Mouse (Mus musculus): ENCODE results near the gene Chmp4b. TPM values are rescaled to one million over a fixed set of nuclear protein-coding genes. Genes with fewer than 3 reads are reported as not detected.

The Chmp4b gene
- total and polyA plus RNA-seq, 2 experiments from 2014 or later, result 20.1 to 80.7 TPM

DNA sequence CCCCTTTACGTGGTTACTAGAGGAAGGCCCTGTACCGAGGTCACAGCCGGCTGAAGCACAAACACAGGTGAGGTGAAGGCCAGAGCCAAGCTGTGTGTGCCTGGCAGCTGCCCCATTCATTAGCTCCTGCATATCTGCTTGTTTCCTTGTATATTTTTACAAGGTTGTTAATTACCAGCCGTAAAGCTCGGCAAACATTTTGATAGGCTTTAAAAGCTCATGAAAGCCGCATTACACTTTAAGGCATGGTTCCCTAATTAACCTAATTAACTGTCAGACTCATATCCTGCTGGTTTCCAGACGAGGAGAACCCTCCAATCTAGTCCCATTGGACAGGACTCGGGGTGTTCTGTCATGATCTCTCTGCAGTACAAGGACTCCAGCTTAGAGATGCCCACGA, 83.5 kb downstream of the Chmp4b start:
- 72% methylated on average over 9 of the region's 9 CpGs for WGBS
- Histone ChIP-seq H3K9me3 (replicated peaks; ENCODE audit: control insufficient read depth, low read length) (no peaks in the 10 kb centered on the region), H3K27me3 (ENCODE audit: control insufficient read depth, insufficient read depth, low read length) (no peaks in the 10 kb centered on the region), H3K4me3 (ENCODE audit: low read depth, low read length) (no peak overlapping the region), H3K27ac (ENCODE audit: low read depth) (no peak overlapping the region), H3K4me2 (ENCODE audit: low read depth, low read length) (no peak overlapping the region), H3K9ac (replicated peaks; ENCODE audit: low read depth, low read length) (no peak overlapping the region), H3K4me1 (ENCODE audit: control insufficient read depth, insufficient read depth) (no peaks in the 10 kb centered on the region), H3K36me3 (replicated peaks; ENCODE audit: control insufficient read depth, insufficient read depth, low read length) (no peaks in the 10 kb centered on the region)
- TF ChIP-seq EP300 (IDR thresholded peaks at IDR 0.05; ENCODE audit: low read depth), result no peak
- no peak for TF ChIP-seq CTCF (IDR thresholded peaks at IDR 0.05; ENCODE audit: low read depth)
- no peak for DNase-seq (ENCODE audit: low spot score)
- no peak for ATAC-seq (ENCODE audit: insufficient read depth, low read depth)

DNA sequence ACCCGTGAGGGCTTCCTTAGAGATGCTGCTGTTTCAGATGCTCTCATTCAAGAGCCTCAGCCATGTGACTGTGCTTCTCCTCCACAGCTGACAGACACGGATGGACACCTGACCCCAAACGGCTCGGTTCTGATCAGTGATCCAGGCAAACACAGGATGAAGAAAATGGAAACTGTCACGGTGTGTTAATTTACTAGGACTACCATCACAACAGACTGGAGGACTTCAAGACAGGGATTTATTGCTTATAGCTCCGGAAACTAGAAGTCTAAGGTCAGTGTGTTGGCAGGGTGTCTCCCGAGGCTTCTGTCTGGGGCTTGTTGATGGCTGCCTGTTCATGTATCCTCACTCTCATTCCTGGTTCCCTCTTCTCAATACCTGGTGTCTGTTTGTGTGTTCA, 83.9 kb downstream of the Chmp4b start:
- 74% methylated on average over 7 of the region's 7 CpGs for WGBS
- no peaks in the 10 kb centered on the region for H3K4me1 ChIP-seq (ENCODE audit: control insufficient read depth, insufficient read depth)
- no peaks in the 10 kb centered on the region for H3K27me3 ChIP-seq (ENCODE audit: control insufficient read depth, insufficient read depth, low read length)
- H3K36me3 ChIP-seq (replicated peaks; ENCODE audit: control insufficient read depth, insufficient read depth, low read length), result no peaks in the 10 kb centered on the region
- no peak overlapping the region for H3K4me2 ChIP-seq (ENCODE audit: low read depth, low read length)
- no peak overlapping the region for H3K4me3 ChIP-seq (ENCODE audit: low read depth, low read length)
- no peak overlapping the region for H3K9ac ChIP-seq (replicated peaks; ENCODE audit: low read depth, low read length)
- ATAC-seq (ENCODE audit: insufficient read depth, low read depth), result no peak
- TF ChIP-seq EP300 (IDR thresholded peaks at IDR 0.05; ENCODE audit: low read depth) (no peak), CTCF (IDR thresholded peaks at IDR 0.05; ENCODE audit: low read depth) (no peak)
- no peak overlapping the region for H3K27ac ChIP-seq (ENCODE audit: low read depth)
- no peak for DNase-seq (ENCODE audit: low spot score)
- no peaks in the 10 kb centered on the region for H3K9me3 ChIP-seq (replicated peaks; ENCODE audit: control insufficient read depth, low read length)

DNA sequence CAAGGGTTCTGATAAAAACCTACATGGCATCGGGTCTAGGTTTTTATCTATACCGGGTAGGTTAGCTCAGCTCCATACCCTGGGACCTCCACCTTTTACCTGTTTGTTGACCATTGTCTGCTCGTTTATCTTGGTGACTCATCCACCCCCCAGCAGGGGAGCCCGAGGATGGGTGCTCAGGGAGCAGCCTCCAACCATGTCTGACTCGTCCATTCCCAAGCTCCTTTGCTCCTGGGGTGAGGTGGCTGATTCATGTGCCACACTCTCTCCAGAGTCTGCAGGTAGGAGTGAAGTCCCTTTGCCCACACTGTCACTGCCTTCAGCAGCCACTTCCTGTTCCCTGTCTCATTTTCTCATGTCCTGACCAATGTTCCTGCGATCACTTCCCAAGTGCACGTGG, 84.5 kb downstream of the Chmp4b start:
- no peak for ATAC-seq (ENCODE audit: insufficient read depth, low read depth)
- no peak for DNase-seq (ENCODE audit: low spot score)
- no peak overlapping the region for H3K4me3 ChIP-seq (ENCODE audit: low read depth, low read length)
- no peak overlapping the region for H3K27ac ChIP-seq (ENCODE audit: low read depth)
- no peaks in the 10 kb centered on the region for H3K27me3 ChIP-seq (ENCODE audit: control insufficient read depth, insufficient read depth, low read length)
- H3K9ac ChIP-seq (replicated peaks; ENCODE audit: low read depth, low read length), result no peak overlapping the region
- H3K4me2 ChIP-seq (ENCODE audit: low read depth, low read length), result no peak overlapping the region
- no peaks in the 10 kb centered on the region for H3K36me3 ChIP-seq (replicated peaks; ENCODE audit: control insufficient read depth, insufficient read depth, low read length)
- TF ChIP-seq EP300 (IDR thresholded peaks at IDR 0.05; ENCODE audit: low read depth) (no peak), CTCF (IDR thresholded peaks at IDR 0.05; ENCODE audit: low read depth) (no peak)
- H3K9me3 ChIP-seq (replicated peaks; ENCODE audit: control insufficient read depth, low read length), result no peaks in the 10 kb centered on the region
- H3K4me1 ChIP-seq (ENCODE audit: control insufficient read depth, insufficient read depth), result no peaks in the 10 kb centered on the region
- 57% methylated on average over 7 of the region's 7 CpGs for WGBS

DNA sequence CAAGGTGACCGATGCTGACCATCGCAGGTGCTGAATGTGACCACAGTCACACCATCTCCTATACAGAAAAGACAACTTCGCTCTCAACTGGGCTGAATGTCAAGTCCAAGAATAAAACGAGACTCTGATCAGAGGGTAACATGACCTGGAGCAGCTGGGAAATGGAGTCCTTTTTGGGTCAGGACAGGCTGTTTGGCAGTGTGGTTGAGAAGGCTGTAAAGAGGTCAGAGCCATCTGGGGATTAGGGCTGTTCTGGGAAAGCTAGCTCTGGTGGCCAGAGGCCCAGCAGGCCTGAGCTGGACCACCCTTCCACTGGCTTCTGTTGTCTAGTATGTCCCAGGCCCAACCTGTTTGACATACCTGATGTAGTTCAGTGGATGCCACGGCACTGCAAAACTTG, 87.1 kb downstream of the Chmp4b start:
- H3K27ac ChIP-seq (ENCODE audit: low read depth), result no peak overlapping the region
- 75% methylated on average over 5 of the region's 5 CpGs for WGBS
- H3K9ac ChIP-seq (replicated peaks; ENCODE audit: low read depth, low read length), result no peak overlapping the region
- no peak for DNase-seq (ENCODE audit: low spot score)
- TF ChIP-seq CTCF (IDR thresholded peaks at IDR 0.05; ENCODE audit: low read depth) (no peak), EP300 (IDR thresholded peaks at IDR 0.05; ENCODE audit: low read depth) (no peak)
- no peaks in the 10 kb centered on the region for H3K27me3 ChIP-seq (ENCODE audit: control insufficient read depth, insufficient read depth, low read length)
- H3K4me2 ChIP-seq (ENCODE audit: low read depth, low read length), result no peak overlapping the region
- H3K36me3 ChIP-seq (replicated peaks; ENCODE audit: control insufficient read depth, insufficient read depth, low read length), result no peaks in the 10 kb centered on the region
- H3K4me1 ChIP-seq (ENCODE audit: control insufficient read depth, insufficient read depth), result no peaks in the 10 kb centered on the region
- no peak overlapping the region for H3K4me3 ChIP-seq (ENCODE audit: low read depth, low read length)
- ATAC-seq (ENCODE audit: insufficient read depth, low read depth), result no peak
- no peaks in the 10 kb centered on the region for H3K9me3 ChIP-seq (replicated peaks; ENCODE audit: control insufficient read depth, low read length)

DNA sequence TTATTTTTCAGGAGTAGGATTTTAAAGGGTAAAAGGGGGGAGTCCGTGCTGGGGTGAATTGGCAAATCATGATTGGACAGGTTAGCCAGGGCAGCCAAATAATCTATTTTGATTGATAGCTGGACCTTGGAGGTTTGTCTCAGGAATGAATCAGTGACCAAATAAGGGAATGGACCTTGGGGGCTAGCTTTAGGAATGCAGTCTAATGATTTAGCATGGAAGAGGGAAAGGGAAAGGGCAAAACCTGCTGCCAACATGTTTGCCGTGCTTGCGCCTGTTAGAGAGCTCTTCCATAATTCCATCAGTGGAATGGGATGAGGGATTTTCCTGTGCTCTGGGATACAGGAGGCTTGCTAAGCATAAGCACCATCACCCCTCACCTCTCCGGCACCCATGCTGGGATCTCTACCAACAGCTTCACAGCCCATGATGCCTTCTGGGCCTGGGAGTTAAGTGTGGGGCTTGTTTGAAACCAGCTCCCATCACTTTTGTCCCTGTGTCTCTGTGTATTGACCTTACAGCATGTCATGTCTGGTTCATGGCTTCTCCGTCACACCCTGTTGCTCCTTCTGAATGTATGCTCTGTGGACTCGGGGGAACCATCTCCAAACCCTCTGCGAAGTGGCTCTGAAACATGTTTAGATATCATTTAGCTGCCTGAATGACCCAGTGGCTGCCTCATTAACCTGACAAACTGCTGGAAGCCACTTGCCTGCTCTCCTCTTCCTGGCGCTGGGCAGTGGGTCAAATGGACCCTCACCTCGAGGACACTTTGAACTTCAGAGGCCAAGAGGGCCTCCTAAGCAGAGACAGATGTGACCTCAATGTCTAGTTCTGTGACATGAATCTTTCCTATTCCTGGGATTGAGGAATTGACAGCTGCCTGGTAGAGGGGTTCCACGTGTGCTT, 91.7 kb downstream of the Chmp4b start:
- H3K36me3 ChIP-seq (replicated peaks; ENCODE audit: control insufficient read depth, insufficient read depth, low read length), result no peaks in the 10 kb centered on the region
- H3K9me3 ChIP-seq (replicated peaks; ENCODE audit: control insufficient read depth, low read length), result no peaks in the 10 kb centered on the region
- no peaks in the 10 kb centered on the region for H3K27me3 ChIP-seq (ENCODE audit: control insufficient read depth, insufficient read depth, low read length)
- no peak for ATAC-seq (ENCODE audit: insufficient read depth, low read depth)
- H3K4me2 ChIP-seq (ENCODE audit: low read depth, low read length), result no peak overlapping the region
- no peaks in the 10 kb centered on the region for H3K4me1 ChIP-seq (ENCODE audit: control insufficient read depth, insufficient read depth)
- no peak overlapping the region for H3K27ac ChIP-seq (ENCODE audit: low read depth)
- WGBS, result 72% methylated on average over 10 of the region's 10 CpGs
- no peak overlapping the region for H3K9ac ChIP-seq (replicated peaks; ENCODE audit: low read depth, low read length)
- DNase-seq (ENCODE audit: low spot score), result no peak
- TF ChIP-seq CTCF (IDR thresholded peaks at IDR 0.05; ENCODE audit: low read depth) (no peak), EP300 (IDR thresholded peaks at IDR 0.05; ENCODE audit: low read depth) (no peak)
- no peak overlapping the region for H3K4me3 ChIP-seq (ENCODE audit: low read depth, low read length)

DNA sequence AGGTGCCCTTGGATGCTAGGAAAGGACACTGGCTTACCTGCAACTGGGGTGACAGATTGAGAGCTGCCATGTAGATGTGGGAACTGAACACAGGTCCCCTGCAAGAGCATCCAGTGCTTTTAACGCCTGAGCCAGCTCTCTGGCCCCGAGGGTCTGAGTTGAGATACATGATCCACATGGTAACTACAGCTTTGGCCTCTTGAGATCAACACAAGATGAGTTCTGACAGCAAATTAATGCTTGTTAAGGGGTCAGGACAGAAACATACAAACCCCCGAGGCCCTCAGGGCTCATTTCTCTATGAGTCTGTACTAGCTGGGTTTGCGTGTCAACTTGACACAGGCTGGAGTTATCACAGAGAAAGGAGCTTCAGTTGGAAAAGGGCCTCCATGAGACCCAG, 92.4 kb downstream of the Chmp4b start:
- no peak for ATAC-seq (ENCODE audit: insufficient read depth, low read depth)
- TF ChIP-seq CTCF (IDR thresholded peaks at IDR 0.05; ENCODE audit: low read depth) (no peak), EP300 (IDR thresholded peaks at IDR 0.05; ENCODE audit: low read depth) (no peak)
- WGBS, result 78% methylated on average over 4 of the region's 4 CpGs

More for the DNA sequence above, 92.4 kb downstream of the Chmp4b start:
- no peaks in the 10 kb centered on the region for H3K9me3 ChIP-seq (replicated peaks; ENCODE audit: control insufficient read depth, low read length)
- no peaks in the 10 kb centered on the region for H3K27me3 ChIP-seq (ENCODE audit: control insufficient read depth, insufficient read depth, low read length)
- H3K9ac ChIP-seq (replicated peaks; ENCODE audit: low read depth, low read length), result no peak overlapping the region
- no peak overlapping the region for H3K27ac ChIP-seq (ENCODE audit: low read depth)
- H3K4me2 ChIP-seq (ENCODE audit: low read depth, low read length), result no peak overlapping the region
- DNase-seq (ENCODE audit: low spot score), result no peak
- no peaks in the 10 kb centered on the region for H3K36me3 ChIP-seq (replicated peaks; ENCODE audit: control insufficient read depth, insufficient read depth, low read length)
- no peak overlapping the region for H3K4me3 ChIP-seq (ENCODE audit: low read depth, low read length)
- H3K4me1 ChIP-seq (ENCODE audit: control insufficient read depth, insufficient read depth), result no peaks in the 10 kb centered on the region

Other genes with a start within 250 kb of the Chmp4b start
- gene Snta1, start 243.6 kb upstream of the Chmp4b start, total RNA-seq (2014; rRNA removed; ENCODE audit: low replicate concordance), result 139 and 158 TPM in 2 replicates
- gene Snta1, start 243.6 kb upstream of the Chmp4b start, polyA plus RNA-seq (2015; fragmentation: Nextera tagmentation; extraction: Ambion mirVana), result 66.9 and 67.8 TPM in 2 replicates
- 28.0 and 45.1 TPM in 2 replicates for gene Cbfa2t2, start 215.2 kb upstream of the Chmp4b start, total RNA-seq (2014; rRNA removed; ENCODE audit: low replicate concordance)
- 18.1 and 18.2 TPM in 2 replicates for gene Cbfa2t2, start 215.2 kb upstream of the Chmp4b start, polyA plus RNA-seq (2015; fragmentation: Nextera tagmentation; extraction: Ambion mirVana)
- 2.0 TPM in 1 of 2 replicates, not detected in the other for gene 1700003F12Rik, start 104.6 kb upstream of the Chmp4b start, total RNA-seq (2014; rRNA removed; ENCODE audit: low replicate concordance)
- gene 1700003F12Rik, start 104.6 kb upstream of the Chmp4b start, polyA plus RNA-seq (2015; fragmentation: Nextera tagmentation; extraction: Ambion mirVana), result 0.70 and 1.1 TPM in 2 replicates
- 0.23 TPM in 1 of 2 replicates, not detected in the other for gene Actl10, start 99.9 kb upstream of the Chmp4b start, total RNA-seq (2014; rRNA removed; ENCODE audit: low replicate concordance)
- not detected in 2 replicates for gene Actl10, start 99.9 kb upstream of the Chmp4b start, polyA plus RNA-seq (2015; fragmentation: Nextera tagmentation; extraction: Ambion mirVana)
- gene Necab3, start 92.8 kb upstream of the Chmp4b start, total RNA-seq (2014; rRNA removed; ENCODE audit: low replicate concordance), result 2.8 and 3.9 TPM in 2 replicates
- gene Necab3, start 92.8 kb upstream of the Chmp4b start, polyA plus RNA-seq (2015; fragmentation: Nextera tagmentation; extraction: Ambion mirVana), result 1.3 and 2.0 TPM in 2 replicates
- 8.4 and 11.0 TPM in 2 replicates for gene E2f1, start 81.8 kb upstream of the Chmp4b start, total RNA-seq (2014; rRNA removed; ENCODE audit: low replicate concordance)
- gene E2f1, start 81.8 kb upstream of the Chmp4b start, polyA plus RNA-seq (2015; fragmentation: Nextera tagmentation; extraction: Ambion mirVana), result 6.1 and 6.4 TPM in 2 replicates
- 29.4 and 97.5 TPM in 2 replicates for gene Pxmp4, start 48.0 kb upstream of the Chmp4b start, total RNA-seq (2014; rRNA removed; ENCODE audit: low replicate concordance)
- 40.0 and 42.7 TPM in 2 replicates for gene Pxmp4, start 48.0 kb upstream of the Chmp4b start, polyA plus RNA-seq (2015; fragmentation: Nextera tagmentation; extraction: Ambion mirVana)
- 1.1 and 4.4 TPM in 2 replicates for gene Zfp341, start 38.4 kb upstream of the Chmp4b start, total RNA-seq (2014; rRNA removed; ENCODE audit: low replicate concordance)
- 0.40 and 0.54 TPM in 2 replicates for gene Zfp341, start 38.4 kb upstream of the Chmp4b start, polyA plus RNA-seq (2015; fragmentation: Nextera tagmentation; extraction: Ambion mirVana)
- gene 4930519P11Rik, start 38.3 kb upstream of the Chmp4b start, total RNA-seq (2014; rRNA removed; ENCODE audit: low replicate concordance), result not detected in 2 replicates
- gene 4930519P11Rik, start 38.3 kb upstream of the Chmp4b start, polyA plus RNA-seq (2015; fragmentation: Nextera tagmentation; extraction: Ambion mirVana), result not detected in 2 replicates
- gene Gm14214, start 118.3 kb downstream of the Chmp4b start, total RNA-seq (2014; rRNA removed; ENCODE audit: low replicate concordance), result not detected in 2 replicates
- gene Gm14214, start 118.3 kb downstream of the Chmp4b start, polyA plus RNA-seq (2015; fragmentation: Nextera tagmentation; extraction: Ambion mirVana), result not detected in 2 replicates
- 255 and 266 TPM in 2 replicates for gene Raly, start 139.4 kb downstream of the Chmp4b start, total RNA-seq (2014; rRNA removed; ENCODE audit: low replicate concordance)
- gene Raly, start 139.4 kb downstream of the Chmp4b start, polyA plus RNA-seq (2015; fragmentation: Nextera tagmentation; extraction: Ambion mirVana), result 21.5 and 21.7 TPM in 2 replicates
- not detected in 2 replicates for gene a, start 139.7 kb downstream of the Chmp4b start, total RNA-seq (2014; rRNA removed; ENCODE audit: low replicate concordance)
- not detected in 2 replicates for gene a, start 139.7 kb downstream of the Chmp4b start, polyA plus RNA-seq (2015; fragmentation: Nextera tagmentation; extraction: Ambion mirVana)
- gene Eif2s2, start 241.2 kb downstream of the Chmp4b start, total RNA-seq (2014; rRNA removed; ENCODE audit: low replicate concordance), result 27.3 and 35.8 TPM in 2 replicates
- 68.6 and 72.0 TPM in 2 replicates for gene Eif2s2, start 241.2 kb downstream of the Chmp4b start, polyA plus RNA-seq (2015; fragmentation: Nextera tagmentation; extraction: Ambion mirVana)

Data from heart, postnatal 0 days (tissue).